Mouse (Mus musculus) left cerebral cortex, postnatal 4 days (tissue): ENCODE results near the gene Gprc5c. TPM values are rescaled to one million over a fixed set of nuclear protein-coding genes. Genes with fewer than 3 reads are reported as not detected.
"Not testable (repeated sequence)": the region's sequence is repeated elsewhere in the genome, so short reads cannot be mapped to it uniquely, and the experiment has no call there.

Experiments
- DNase-seq: peaks from one replicate; pipeline ENCODE4 v3.0.0-alpha.2; 2022
- intact Hi-C: fragments of 180-260 bp; cut with DNase I; formaldehyde crosslinking; loops from one replicate; pipeline ENCODE4 v1.15.1; 2025
- total RNA-seq, 2 experiments: library from RNA; stranded (reverse); gene quantifications; 2 replicates each; pipeline ENCODE4 v1.2.3; 2021

The Gprc5c gene
- total RNA-seq, 2 experiments from 2014 or later = 4.9 to 5.6 TPM

- intact Hi-C loops = no loop called here
- DNase-seq = no peak
Observed at GRCm38 (mm10) chr11:114890542-114890941, 39.6 kb downstream of the Gprc5c start.

- intact Hi-C loops = no loop called here
- DNase-seq = no peak
Observed at GRCm38 (mm10) chr11:114896085-114896484, 45.1 kb downstream of the Gprc5c start.

- no peak for DNase-seq
- intact Hi-C loops = no loop called here
Observed at GRCm38 (mm10) chr11:114898026-114898425, 47.1 kb downstream of the Gprc5c start.

- intact Hi-C loops = no loop called here
- no peak for DNase-seq
Observed at GRCm38 (mm10) chr11:114903224-114903623, 52.3 kb downstream of the Gprc5c start.

GRCm38 (mm10) chr11:114907567-114907966 is 56.6 kb downstream of the Gprc5c start:
- intact Hi-C loops = no loop called here
- DNase-seq = no peak

- intact Hi-C loops = no loop called here
- DNase-seq = no peak
Observed at GRCm38 (mm10) chr11:114908086-114908485, 57.1 kb downstream of the Gprc5c start.

GRCm38 (mm10) chr11:114909538-114909937 is 58.6 kb downstream of the Gprc5c start:
- intact Hi-C loops, DNase-seq: not testable (repeated sequence)

- DNase-seq = peak; percentile 82
- intact Hi-C loops = loop anchor here (5.0 kb wide), 2 partner anchors 101 to 241 kb away; no protein-coding TSS in a partner anchor
Observed at GRCm38 (mm10) chr11:114912847-114913246, 61.9 kb downstream of the Gprc5c start.

GRCm38 (mm10) chr11:114914978-114915377 is 64.0 kb downstream of the Gprc5c start:
- no peak for DNase-seq
- intact Hi-C loops = loop anchor here (5.0 kb wide), 2 partner anchors 103 to 243 kb away; no protein-coding TSS in a partner anchor

- intact Hi-C loops = no loop called here
- no peak for DNase-seq
Observed at GRCm38 (mm10) chr11:114917120-114917519, 66.2 kb downstream of the Gprc5c start.

Other genes with a start within 250 kb of the Gprc5c start
- gene Rpl38, start 182.6 kb upstream of the Gprc5c start, total RNA-seq = 1,000 to 10,000 TPM; 1,144 to 1,233 TPM
- gene Ttyh2, start 175.7 kb upstream of the Gprc5c start, total RNA-seq = 10 to 100 TPM; 19.9 to 21.4 TPM
- 1 to 10 TPM; 1.5 to 1.8 TPM for gene Dnaic2, start 123.7 kb upstream of the Gprc5c start, total RNA-seq
- 1 to 10 TPM; 2.7 to 2.9 TPM for gene Kif19a, start 85.8 kb upstream of the Gprc5c start, total RNA-seq
- 10 to 100 TPM; 12.5 to 14.7 TPM for gene Btbd17, start 55.2 kb upstream of the Gprc5c start, total RNA-seq
- gene Gpr142, start 52.2 kb upstream of the Gprc5c start, total RNA-seq = not detected
- under 1 TPM; 0.44 to 0.54 TPM for gene Cd300a, start 38.9 kb downstream of the Gprc5c start, total RNA-seq
- gene Cd300lb, start 83.2 kb downstream of the Gprc5c start, total RNA-seq = not detected
- gene Cd300c, start 118.0 kb downstream of the Gprc5c start, total RNA-seq = not detected
- gene Cd300ld, start 138.8 kb downstream of the Gprc5c start, total RNA-seq = under 1 TPM; 0.12 to 0.14 TPM
- 1 to 10 TPM in 1 of 2 experiments, under 1 TPM in 1; 0.70 to 1.3 TPM for gene Cd300c2, start 150.7 kb downstream of the Gprc5c start, total RNA-seq
- gene Cd300ld2, start 165.0 kb downstream of the Gprc5c start, total RNA-seq = not detected
- 1 to 10 TPM in 1 of 2 experiments, not detected in 1; 1.0 TPM for gene Cd300ld4, start 175.9 kb downstream of the Gprc5c start, total RNA-seq
- gene Cd300ld5, start 186.6 kb downstream of the Gprc5c start, total RNA-seq = under 1 TPM; 0.50 to 0.62 TPM
- under 1 TPM; 0.50 to 0.62 TPM for gene Cd300ld3, start 197.3 kb downstream of the Gprc5c start, total RNA-seq
- not detected for gene Cd300e, start 211.0 kb downstream of the Gprc5c start, total RNA-seq
- gene Rab37, start 240.3 kb downstream of the Gprc5c start, total RNA-seq = under 1 TPM; 0.38 to 0.68 TPM